Mouse (Mus musculus): Measurements from ENCODE around the gene Chga. TPM values are rescaled to one million over a fixed set of nuclear protein-coding genes. Genes with fewer than 3 reads are reported as not detected.

The Chga gene
- polyA plus RNA-seq, 1 experiment, result 74.5 TPM

- no peak for TF ChIP-seq POLR2A (IDR thresholded peaks at IDR 0.05; ENCODE audit: borderline replicate concordance, extremely low read depth, insufficient read depth, insufficient read length, poor library complexity, severe bottlenecking)
- TF ChIP-seq CTCF (IDR thresholded peaks at IDR 0.05; ENCODE audit: borderline replicate concordance, extremely low read depth, insufficient read depth, insufficient read length), result peak; percentile 39; the same call in 1 of the 2 replicates
- DNase-seq (ENCODE audit: low read depth), result peak; percentile 73
Measured at GRCm38 (mm10) chr12:102524760-102525159, 30.0 kb upstream of the Chga start.

- TF ChIP-seq CTCF (IDR thresholded peaks at IDR 0.05; ENCODE audit: borderline replicate concordance, extremely low read depth, insufficient read depth, insufficient read length), result no peak
- no peak for TF ChIP-seq POLR2A (IDR thresholded peaks at IDR 0.05; ENCODE audit: borderline replicate concordance, extremely low read depth, insufficient read depth, insufficient read length, poor library complexity, severe bottlenecking)
- no peak for DNase-seq (ENCODE audit: low read depth)
Measured at GRCm38 (mm10) chr12:102527989-102528388, 26.8 kb upstream of the Chga start.

GRCm38 (mm10) chr12:102535796-102536195, 19.0 kb upstream of the Chga start:
- peak; percentile 34 for DNase-seq (ENCODE audit: low read depth)
- no peak for TF ChIP-seq CTCF (IDR thresholded peaks at IDR 0.05; ENCODE audit: borderline replicate concordance, extremely low read depth, insufficient read depth, insufficient read length)
- no peak for TF ChIP-seq POLR2A (IDR thresholded peaks at IDR 0.05; ENCODE audit: borderline replicate concordance, extremely low read depth, insufficient read depth, insufficient read length, poor library complexity, severe bottlenecking)

- no peak for DNase-seq (ENCODE audit: low read depth)
- no peak for TF ChIP-seq CTCF (IDR thresholded peaks at IDR 0.05; ENCODE audit: borderline replicate concordance, extremely low read depth, insufficient read depth, insufficient read length)
- TF ChIP-seq POLR2A (IDR thresholded peaks at IDR 0.05; ENCODE audit: borderline replicate concordance, extremely low read depth, insufficient read depth, insufficient read length, poor library complexity, severe bottlenecking), result no peak
Measured at GRCm38 (mm10) chr12:102540278-102540677, 14.5 kb upstream of the Chga start.

- TF ChIP-seq CTCF (IDR thresholded peaks at IDR 0.05; ENCODE audit: borderline replicate concordance, extremely low read depth, insufficient read depth, insufficient read length), result no peak
- no peak for TF ChIP-seq POLR2A (IDR thresholded peaks at IDR 0.05; ENCODE audit: borderline replicate concordance, extremely low read depth, insufficient read depth, insufficient read length, poor library complexity, severe bottlenecking)
- no peak for DNase-seq (ENCODE audit: low read depth)
Measured at GRCm38 (mm10) chr12:102541168-102541567, 13.6 kb upstream of the Chga start.

GRCm38 (mm10) chr12:102545122-102545521, 9.6 kb upstream of the Chga start:
- peak; percentile 66 for DNase-seq (ENCODE audit: low read depth)
- no peak for TF ChIP-seq POLR2A (IDR thresholded peaks at IDR 0.05; ENCODE audit: borderline replicate concordance, extremely low read depth, insufficient read depth, insufficient read length, poor library complexity, severe bottlenecking)
- no peak for TF ChIP-seq CTCF (IDR thresholded peaks at IDR 0.05; ENCODE audit: borderline replicate concordance, extremely low read depth, insufficient read depth, insufficient read length)

GRCm38 (mm10) chr12:102550529-102550928, 4.2 kb upstream of the Chga start:
- peak; percentile 68 for DNase-seq (ENCODE audit: low read depth)
- TF ChIP-seq CTCF (IDR thresholded peaks at IDR 0.05; ENCODE audit: borderline replicate concordance, extremely low read depth, insufficient read depth, insufficient read length) (no peak), POLR2A (IDR thresholded peaks at IDR 0.05; ENCODE audit: borderline replicate concordance, extremely low read depth, insufficient read depth, insufficient read length, poor library complexity, severe bottlenecking) (no peak)

- DNase-seq (ENCODE audit: low read depth), result peak; percentile 57
Measured at GRCm38 (mm10) chr12:102551186-102551585, 3.6 kb upstream of the Chga start.

GRCm38 (mm10) chr12:102552001-102552400, 2.8 kb upstream of the Chga start:
- DNase-seq (ENCODE audit: low read depth), result peak; percentile 65
- no peak for TF ChIP-seq POLR2A (IDR thresholded peaks at IDR 0.05; ENCODE audit: borderline replicate concordance, extremely low read depth, insufficient read depth, insufficient read length, poor library complexity, severe bottlenecking)
- no peak for TF ChIP-seq CTCF (IDR thresholded peaks at IDR 0.05; ENCODE audit: borderline replicate concordance, extremely low read depth, insufficient read depth, insufficient read length)

More at GRCm38 (mm10) chr12:102551186-102551585, 3.6 kb upstream of the Chga start:
- TF ChIP-seq POLR2A (IDR thresholded peaks at IDR 0.05; ENCODE audit: borderline replicate concordance, extremely low read depth, insufficient read depth, insufficient read length, poor library complexity, severe bottlenecking) (no peak), CTCF (IDR thresholded peaks at IDR 0.05; ENCODE audit: borderline replicate concordance, extremely low read depth, insufficient read depth, insufficient read length) (no peak)

- DNase-seq (ENCODE audit: low read depth), result no peak
- TF ChIP-seq CTCF (IDR thresholded peaks at IDR 0.05; ENCODE audit: borderline replicate concordance, extremely low read depth, insufficient read depth, insufficient read length) (no peak), POLR2A (IDR thresholded peaks at IDR 0.05; ENCODE audit: borderline replicate concordance, extremely low read depth, insufficient read depth, insufficient read length, poor library complexity, severe bottlenecking) (no peak)
Measured at GRCm38 (mm10) chr12:102553705-102554275, 979 bp upstream of the Chga start.

GRCm38 (mm10) chr12:102555850-102556249, 1.1 kb downstream of the Chga start:
- TF ChIP-seq POLR2A (IDR thresholded peaks at IDR 0.05; ENCODE audit: borderline replicate concordance, extremely low read depth, insufficient read depth, insufficient read length, poor library complexity, severe bottlenecking), result no peak
- no peak for TF ChIP-seq CTCF (IDR thresholded peaks at IDR 0.05; ENCODE audit: borderline replicate concordance, extremely low read depth, insufficient read depth, insufficient read length)
- peak; percentile 61 for DNase-seq (ENCODE audit: low read depth)

GRCm38 (mm10) chr12:102557372-102557771, 2.6 kb downstream of the Chga start:
- TF ChIP-seq CTCF (IDR thresholded peaks at IDR 0.05; ENCODE audit: borderline replicate concordance, extremely low read depth, insufficient read depth, insufficient read length), result no peak
- no peak for TF ChIP-seq POLR2A (IDR thresholded peaks at IDR 0.05; ENCODE audit: borderline replicate concordance, extremely low read depth, insufficient read depth, insufficient read length, poor library complexity, severe bottlenecking)

More at GRCm38 (mm10) chr12:102557372-102557771, 2.6 kb downstream of the Chga start:
- DNase-seq (ENCODE audit: low read depth), result no peak
